Mouse (Mus musculus): Measurements from ENCODE around the gene Apba2.

Gene Apba2

GRCm38 (mm10) chr7:64501536-64502270 is at the start of gene Apba2:
Gene Apba2, plus strand, starts transcription at chr7:64501706.
- in situ Hi-C loops (cut with MboI; ENCODE audit: unreplicated experiment in 2 of 2): no loop called here

GRCm38 (mm10) chr7:64451861-64452382 is 49.6 kb upstream of the Apba2 start:
- in situ Hi-C loops (cut with MboI; ENCODE audit: unreplicated experiment in 2 of 2): no loop called here

- in situ Hi-C loops (cut with MboI; ENCODE audit: unreplicated experiment in 2 of 2): no loop called here
These were observed 48.9 kb upstream of the Apba2 start for GRCm38 (mm10) chr7:64452471-64453222.

GRCm38 (mm10) chr7:64456176-64456575 is 45.3 kb upstream of the Apba2 start:
- in situ Hi-C loops (cut with MboI; ENCODE audit: unreplicated experiment in 2 of 2): no loop called here

GRCm38 (mm10) chr7:64456676-64457075 is 44.8 kb upstream of the Apba2 start:
- in situ Hi-C loops (cut with MboI; ENCODE audit: unreplicated experiment in 2 of 2): no loop called here

GRCm38 (mm10) chr7:64457811-64458210 is 43.7 kb upstream of the Apba2 start:
- in situ Hi-C loops (cut with MboI; ENCODE audit: unreplicated experiment in 2 of 2): no loop called here

GRCm38 (mm10) chr7:64497438-64497837 is 4.1 kb upstream of the Apba2 start:
- in situ Hi-C loops (cut with MboI; ENCODE audit: unreplicated experiment in 2 of 2): no loop called here

- in situ Hi-C loops (cut with MboI; ENCODE audit: unreplicated experiment in 2 of 2): no loop called here
These were observed 1.0 kb downstream of the Apba2 start for GRCm38 (mm10) chr7:64502271-64503180.

- in situ Hi-C loops (cut with MboI; ENCODE audit: unreplicated experiment in 2 of 2): no loop called here
These were observed 2.1 kb downstream of the Apba2 start for GRCm38 (mm10) chr7:64503641-64504040.

- in situ Hi-C loops (cut with MboI; ENCODE audit: unreplicated experiment in 2 of 2): no loop called here
These were observed 3.3 kb downstream of the Apba2 start for GRCm38 (mm10) chr7:64504691-64505231.

GRCm38 (mm10) chr7:64505571-64505970 is 4.1 kb downstream of the Apba2 start:
- in situ Hi-C loops (cut with MboI; ENCODE audit: unreplicated experiment in 2 of 2): no loop called here

GRCm38 (mm10) chr7:64508826-64509225 is 7.3 kb downstream of the Apba2 start:
- in situ Hi-C loops (cut with MboI; ENCODE audit: unreplicated experiment in 2 of 2): no loop called here

GRCm38 (mm10) chr7:64509911-64510310 is 8.4 kb downstream of the Apba2 start:
- in situ Hi-C loops (cut with MboI; ENCODE audit: unreplicated experiment in 2 of 2): loop anchor here (10.0 kb wide), 1 partner anchor 65 kb away; no protein-coding TSS in a partner anchor

GRCm38 (mm10) chr7:64510526-64511210 is 9.2 kb downstream of the Apba2 start:
- in situ Hi-C loops (cut with MboI; ENCODE audit: unreplicated experiment in 2 of 2): loop anchor here (10.0 kb wide), 1 partner anchor 66 kb away; no protein-coding TSS in a partner anchor

GRCm38 (mm10) chr7:64513621-64514020 is 12.1 kb downstream of the Apba2 start:
- in situ Hi-C loops (cut with MboI; ENCODE audit: unreplicated experiment in 2 of 2): loop anchor here (10.0 kb wide), 1 partner anchor 69 kb away; no protein-coding TSS in a partner anchor

- in situ Hi-C loops (cut with MboI; ENCODE audit: unreplicated experiment in 2 of 2): loop anchor here (10.0 kb wide), 1 partner anchor 70 kb away; no protein-coding TSS in a partner anchor
These were observed 13.8 kb downstream of the Apba2 start for GRCm38 (mm10) chr7:64515280-64515679.

- in situ Hi-C loops (cut with MboI; ENCODE audit: unreplicated experiment in 2 of 2): loop anchor here (10.0 kb wide), 1 partner anchor 71 kb away; no protein-coding TSS in a partner anchor
These were observed 14.4 kb downstream of the Apba2 start for GRCm38 (mm10) chr7:64515891-64516290.

- in situ Hi-C loops (cut with MboI; ENCODE audit: unreplicated experiment in 2 of 2): loop anchor here (10.0 kb wide), 1 partner anchor 74 kb away; no protein-coding TSS in a partner anchor
These were observed 17.6 kb downstream of the Apba2 start for GRCm38 (mm10) chr7:64519091-64519490.

- in situ Hi-C loops (cut with MboI; ENCODE audit: unreplicated experiment in 2 of 2): loop anchor here (10.0 kb wide), 1 partner anchor 75 kb away; no protein-coding TSS in a partner anchor
These were observed 18.0 kb downstream of the Apba2 start for GRCm38 (mm10) chr7:64519521-64519920.
